Mouse (Mus musculus): Measurements from ENCODE around the gene Cdh5. TPM values are rescaled to one million over a fixed set of nuclear protein-coding genes. Genes with fewer than 3 reads are reported as not detected.
A peak's percentile ranks its signal among the peaks of the same experiment; 100 is the strongest.

Cdh5 gene
- total and polyA plus RNA-seq, 2 experiments = 14.9 to 21.5 TPM

GRCm38 (mm10) chr8:104140611-104141010 is 39.2 kb downstream of the Cdh5 start:
- Histone ChIP-seq H3K79me2 (ENCODE audit: control insufficient read depth, insufficient read depth, low read length) (no peaks in the 10 kb centered on the region), H3K4me3 (ENCODE audit: insufficient read depth, low read depth, low read length) (no peak overlapping the region), H3K4me1 (ENCODE audit: control insufficient read depth, insufficient read depth, low read length) (no peaks in the 10 kb centered on the region), H3K36me3 (ENCODE audit: control insufficient read depth, insufficient read depth, low read length) (no peaks in the 10 kb centered on the region), H3K9ac (ENCODE audit: low read depth, low read length) (no peak overlapping the region), H3K27me3 (ENCODE audit: control insufficient read depth, insufficient read depth, low read length) (no peaks in the 10 kb centered on the region), H3K27ac (replicated peaks; ENCODE audit: insufficient read depth, low read depth, low read length) (no peak overlapping the region)
- DNase-seq (ENCODE audit: extremely low read depth, low read depth, low spot score) = no peak
- TF ChIP-seq POLR2A (IDR thresholded peaks at IDR 0.05; ENCODE audit: extremely low read depth, insufficient read depth, low read length) (no peak), CTCF (IDR thresholded peaks at IDR 0.05; ENCODE audit: low read depth, low read length) (no peak)
- WGBS = 80% methylated on average over 13 of the region's 13 CpGs

- no peak for DNase-seq (ENCODE audit: extremely low read depth, low read depth, low spot score)
- no peaks in the 10 kb centered on the region for H3K79me2 ChIP-seq (ENCODE audit: control insufficient read depth, insufficient read depth, low read length)
- no peak overlapping the region for H3K4me3 ChIP-seq (ENCODE audit: insufficient read depth, low read depth, low read length)
- no peaks in the 10 kb centered on the region for H3K27me3 ChIP-seq (ENCODE audit: control insufficient read depth, insufficient read depth, low read length)
- WGBS = 84% methylated on average over 25 of the region's 25 CpGs
- TF ChIP-seq POLR2A (IDR thresholded peaks at IDR 0.05; ENCODE audit: extremely low read depth, insufficient read depth, low read length) (no peak), CTCF (IDR thresholded peaks at IDR 0.05; ENCODE audit: low read depth, low read length) (no peak)
- H3K4me1 ChIP-seq (ENCODE audit: control insufficient read depth, insufficient read depth, low read length) = no peaks in the 10 kb centered on the region
- H3K36me3 ChIP-seq (ENCODE audit: control insufficient read depth, insufficient read depth, low read length) = no peaks in the 10 kb centered on the region
- no peak overlapping the region for H3K9ac ChIP-seq (ENCODE audit: low read depth, low read length)
- H3K27ac ChIP-seq (replicated peaks; ENCODE audit: insufficient read depth, low read depth, low read length) = no peak overlapping the region
Measured at GRCm38 (mm10) chr8:104142415-104142814, 41.0 kb downstream of the Cdh5 start.

- H3K9ac ChIP-seq (ENCODE audit: low read depth, low read length) = no peak overlapping the region
- no peaks in the 10 kb centered on the region for H3K79me2 ChIP-seq (ENCODE audit: control insufficient read depth, insufficient read depth, low read length)
- TF ChIP-seq POLR2A (IDR thresholded peaks at IDR 0.05; ENCODE audit: extremely low read depth, insufficient read depth, low read length) (no peak), CTCF (IDR thresholded peaks at IDR 0.05; ENCODE audit: low read depth, low read length) (no peak)
- no peak overlapping the region for H3K27ac ChIP-seq (replicated peaks; ENCODE audit: insufficient read depth, low read depth, low read length)
- WGBS = 67% methylated on average over 4 of the region's 4 CpGs
- no peak for DNase-seq (ENCODE audit: extremely low read depth, low read depth, low spot score)
- no peaks in the 10 kb centered on the region for H3K27me3 ChIP-seq (ENCODE audit: control insufficient read depth, insufficient read depth, low read length)
- H3K4me3 ChIP-seq (ENCODE audit: insufficient read depth, low read depth, low read length) = no peak overlapping the region
- no peaks in the 10 kb centered on the region for H3K4me1 ChIP-seq (ENCODE audit: control insufficient read depth, insufficient read depth, low read length)
- H3K36me3 ChIP-seq (ENCODE audit: control insufficient read depth, insufficient read depth, low read length) = no peaks in the 10 kb centered on the region
Measured at GRCm38 (mm10) chr8:104143379-104143778, 42.0 kb downstream of the Cdh5 start.

- H3K79me2 ChIP-seq (ENCODE audit: control insufficient read depth, insufficient read depth, low read length) = no peaks in the 10 kb centered on the region
- H3K9ac ChIP-seq (ENCODE audit: low read depth, low read length) = no peak overlapping the region
- no peak for DNase-seq (ENCODE audit: extremely low read depth, low read depth, low spot score)
- no peaks in the 10 kb centered on the region for H3K36me3 ChIP-seq (ENCODE audit: control insufficient read depth, insufficient read depth, low read length)
- no peak for TF ChIP-seq CTCF (IDR thresholded peaks at IDR 0.05; ENCODE audit: low read depth, low read length)
- TF ChIP-seq POLR2A (IDR thresholded peaks at IDR 0.05; ENCODE audit: extremely low read depth, insufficient read depth, low read length) = no peak
- 72% methylated on average over 13 of the region's 13 CpGs for whole genome bisulfite sequencing
- H3K27me3 ChIP-seq (ENCODE audit: control insufficient read depth, insufficient read depth, low read length) = no peaks in the 10 kb centered on the region
- no peak overlapping the region for H3K4me3 ChIP-seq (ENCODE audit: insufficient read depth, low read depth, low read length)
- H3K4me1 ChIP-seq (ENCODE audit: control insufficient read depth, insufficient read depth, low read length) = no peaks in the 10 kb centered on the region
- H3K27ac ChIP-seq (replicated peaks; ENCODE audit: insufficient read depth, low read depth, low read length) = no peak overlapping the region
Measured at GRCm38 (mm10) chr8:104144434-104145216, 43.2 kb downstream of the Cdh5 start.

GRCm38 (mm10) chr8:104145981-104146689 is 44.7 kb downstream of the Cdh5 start:
- TF ChIP-seq POLR2A (IDR thresholded peaks at IDR 0.05; ENCODE audit: extremely low read depth, insufficient read depth, low read length) = no peak
- peak; percentile 67 for TF ChIP-seq CTCF (IDR thresholded peaks at IDR 0.05; ENCODE audit: low read depth, low read length)

More at GRCm38 (mm10) chr8:104145981-104146689, 44.7 kb downstream of the Cdh5 start:
- Histone ChIP-seq H3K79me2 (ENCODE audit: control insufficient read depth, insufficient read depth, low read length) (no peaks in the 10 kb centered on the region), H3K36me3 (ENCODE audit: control insufficient read depth, insufficient read depth, low read length) (no peaks in the 10 kb centered on the region), H3K27ac (replicated peaks; ENCODE audit: insufficient read depth, low read depth, low read length) (no peak overlapping the region), H3K4me1 (ENCODE audit: control insufficient read depth, insufficient read depth, low read length) (no peaks in the 10 kb centered on the region), H3K4me3 (ENCODE audit: insufficient read depth, low read depth, low read length) (no peak overlapping the region), H3K27me3 (ENCODE audit: control insufficient read depth, insufficient read depth, low read length) (no peaks in the 10 kb centered on the region), H3K9ac (ENCODE audit: low read depth, low read length) (no peak overlapping the region)
- peak; percentile 33 for DNase-seq (ENCODE audit: extremely low read depth, low read depth, low spot score)
- 38% methylated on average over 15 of the region's 15 CpGs for WGBS
